Mouse (Mus musculus): ENCODE data around the gene Leng8. TPM values are rescaled to one million over a fixed set of nuclear protein-coding genes. Genes with fewer than 3 reads are reported as not detected.

The Leng8 gene
- polyA plus RNA-seq, 1 experiment from 2014 or later: 44.4 TPM

- H3K27ac ChIP-seq (ENCODE audit: low read depth, low read length): no peak within 1 kb of the TSS
- peak within 1 kb of the TSS; percentile 45 for H3K4me2 ChIP-seq
- WGBS: 2% methylated on average over 20 of the region's 20 CpGs
Measured at GRCm38 (mm10) chr7:4164090-4164910, 27.5 kb downstream of the Leng8 start, which contains the start of gene Cdc42ep5. TSS of gene Cdc42ep5 (minus strand) at chr7:4164860.

GRCm38 (mm10) chr7:4165286-4165685, 28.4 kb downstream of the Leng8 start:
- 25% methylated on average over 3 of the region's 3 CpGs for WGBS
- DNase-seq (ENCODE audit: low spot score, missing footprints) (peak; percentile 82), ATAC-seq (ENCODE audit: low FRiP score) (no peak)
- Histone ChIP-seq H3K4me2 (no peak overlapping the region), H3K27ac (ENCODE audit: low read depth, low read length) (no peak overlapping the region), H3K9ac (ENCODE audit: low read length) (0 out of 2 replicates have a peak overlapping the region, but pooled peaks have one; percentile 20), H3K4me1 (ENCODE audit: control insufficient read depth, insufficient read depth, low read length) (peaks cover 11% of the 10 kb centered on the region), H3K36me3 (ENCODE audit: control insufficient read depth, insufficient read depth, low read length) (no peaks in the 10 kb centered on the region), H3K27me3 (ENCODE audit: control insufficient read depth, insufficient read depth, low read length) (no peaks in the 10 kb centered on the region), H3K4me3 (ENCODE audit: low read depth, low read length) (no peak overlapping the region), H3K9me3 (ENCODE audit: control insufficient read depth, low read length) (no peaks in the 10 kb centered on the region)

More at GRCm38 (mm10) chr7:4164090-4164910, 27.5 kb downstream of the Leng8 start, which contains the start of gene Cdc42ep5:
- Histone ChIP-seq H3K9ac (ENCODE audit: low read length) (peak within 1 kb of the TSS; percentile 33), H3K27me3 (ENCODE audit: control insufficient read depth, insufficient read depth, low read length) (no peaks in the 10 kb centered on the region), H3K36me3 (ENCODE audit: control insufficient read depth, insufficient read depth, low read length) (no peaks in the 10 kb centered on the region), H3K9me3 (ENCODE audit: control insufficient read depth, low read length) (no peaks in the 10 kb centered on the region), H3K4me1 (ENCODE audit: control insufficient read depth, insufficient read depth, low read length) (peaks cover 11% of the 10 kb centered on the region), H3K4me3 (ENCODE audit: low read depth, low read length) (peak within 1 kb of the TSS; percentile 27)
- ATAC-seq (ENCODE audit: low FRiP score): peak; percentile 87
- peak; percentile 89 for DNase-seq (ENCODE audit: low spot score, missing footprints)

DNA sequence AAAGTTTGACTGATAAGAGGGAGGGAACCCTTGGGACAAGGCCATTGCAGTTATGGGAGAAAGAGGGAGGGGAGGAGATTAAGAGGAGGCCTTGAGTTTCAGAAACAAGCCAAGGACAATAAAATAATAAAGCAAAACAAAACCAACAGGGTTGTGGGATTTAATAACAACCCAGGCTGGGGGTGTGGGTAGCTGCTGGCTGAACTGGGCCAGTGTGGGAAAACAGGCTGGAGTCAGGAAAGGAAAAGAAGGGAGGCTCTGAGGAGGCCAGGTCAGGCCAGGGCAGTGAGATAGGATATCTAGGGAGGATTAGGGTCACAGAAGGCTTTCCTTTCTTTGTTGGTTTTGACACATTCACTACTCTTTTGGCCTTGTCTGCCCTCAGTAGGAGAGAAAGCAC, 30.3 kb downstream of the Leng8 start:
- Histone ChIP-seq H3K4me1 (ENCODE audit: control insufficient read depth, insufficient read depth, low read length) (peaks cover 11% of the 10 kb centered on the region), H3K4me2 (no peak overlapping the region), H3K4me3 (ENCODE audit: low read depth, low read length) (no peak overlapping the region), H3K27ac (ENCODE audit: low read depth, low read length) (no peak overlapping the region), H3K9ac (ENCODE audit: low read length) (no peak overlapping the region), H3K36me3 (ENCODE audit: control insufficient read depth, insufficient read depth, low read length) (no peaks in the 10 kb centered on the region), H3K9me3 (ENCODE audit: control insufficient read depth, low read length) (no peaks in the 10 kb centered on the region), H3K27me3 (ENCODE audit: control insufficient read depth, insufficient read depth, low read length) (no peaks in the 10 kb centered on the region)
- DNase-seq (ENCODE audit: low spot score, missing footprints): peak; percentile 28
- ATAC-seq (ENCODE audit: low FRiP score): no peak

DNA sequence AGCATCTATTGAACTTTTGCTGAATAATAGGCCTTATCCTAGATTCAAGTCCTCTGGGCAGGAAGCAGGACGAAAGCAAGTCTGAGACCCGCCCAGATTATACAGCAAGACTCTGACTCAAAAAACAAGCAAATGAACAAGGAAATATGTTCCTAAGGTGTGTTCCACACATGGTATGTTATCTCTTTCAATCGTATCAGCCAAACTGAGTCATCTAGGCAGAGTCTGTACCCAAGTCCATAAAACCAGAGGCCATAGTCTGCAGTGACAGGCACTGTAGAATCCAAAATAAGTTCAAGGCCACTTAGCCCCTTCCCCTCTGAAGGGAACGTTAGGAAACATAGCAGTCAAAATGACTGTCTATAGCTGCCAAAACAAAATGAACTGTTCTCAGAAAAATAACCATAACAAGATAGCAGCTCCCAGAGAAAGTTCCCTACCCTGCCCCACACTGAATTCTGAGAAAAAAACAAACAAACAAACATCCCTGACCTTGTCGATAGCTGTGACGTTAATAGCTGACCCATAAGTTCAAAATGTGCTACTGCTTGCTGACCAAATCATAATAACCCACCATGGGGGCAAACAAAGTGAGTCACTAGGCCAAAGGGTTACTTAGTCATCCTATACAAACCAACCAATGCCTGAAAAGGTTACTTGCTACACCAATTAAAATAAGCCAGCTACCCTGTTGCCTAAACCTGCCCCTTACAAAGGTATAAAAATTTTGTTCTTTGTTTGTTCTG, 33.5 kb downstream of the Leng8 start:
- no peak overlapping the region for H3K27ac ChIP-seq (ENCODE audit: low read depth, low read length)
- DNase-seq (ENCODE audit: low spot score, missing footprints) (no peak), ATAC-seq (ENCODE audit: low FRiP score) (no peak)
- no peaks in the 10 kb centered on the region for H3K4me1 ChIP-seq (ENCODE audit: control insufficient read depth, insufficient read depth, low read length)
- H3K36me3 ChIP-seq (ENCODE audit: control insufficient read depth, insufficient read depth, low read length): no peaks in the 10 kb centered on the region
- H3K9me3 ChIP-seq (ENCODE audit: control insufficient read depth, low read length): no peaks in the 10 kb centered on the region
- no peak overlapping the region for H3K4me2 ChIP-seq
- no peak overlapping the region for H3K9ac ChIP-seq (ENCODE audit: low read length)
- WGBS: 86% methylated on average over 6 of the region's 6 CpGs
- no peak overlapping the region for H3K4me3 ChIP-seq (ENCODE audit: low read depth, low read length)
- no peaks in the 10 kb centered on the region for H3K27me3 ChIP-seq (ENCODE audit: control insufficient read depth, insufficient read depth, low read length)

DNA sequence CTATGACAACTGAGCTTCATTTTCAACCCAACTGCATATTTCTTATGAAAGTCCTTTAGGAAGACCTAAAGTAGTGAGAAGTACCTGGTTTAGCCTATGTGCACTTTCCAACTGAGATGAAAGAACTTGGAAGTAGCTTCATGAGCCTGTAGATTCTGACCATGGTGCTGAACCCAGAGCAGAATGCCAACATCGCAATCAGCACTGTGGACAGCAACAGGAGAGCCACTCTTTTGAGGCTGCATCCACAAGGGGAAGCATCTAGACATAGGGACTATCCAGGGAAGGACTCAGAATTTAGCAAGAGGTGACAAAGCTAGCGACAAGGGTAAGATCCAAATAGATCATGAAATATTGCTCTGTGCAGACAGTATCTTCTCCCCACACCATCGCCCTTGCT, 41.6 kb downstream of the Leng8 start:
- DNase-seq (ENCODE audit: low spot score, missing footprints) (no peak), ATAC-seq (ENCODE audit: low FRiP score) (no peak)
- WGBS: 40% methylated on average over 3 of the region's 3 CpGs
- Histone ChIP-seq H3K27ac (ENCODE audit: low read depth, low read length) (no peak overlapping the region), H3K9me3 (ENCODE audit: control insufficient read depth, low read length) (no peaks in the 10 kb centered on the region), H3K27me3 (ENCODE audit: control insufficient read depth, insufficient read depth, low read length) (no peaks in the 10 kb centered on the region), H3K36me3 (ENCODE audit: control insufficient read depth, insufficient read depth, low read length) (no peaks in the 10 kb centered on the region), H3K4me2 (no peak overlapping the region), H3K9ac (ENCODE audit: low read length) (no peak overlapping the region), H3K4me3 (ENCODE audit: low read depth, low read length) (no peak overlapping the region), H3K4me1 (ENCODE audit: control insufficient read depth, insufficient read depth, low read length) (no peaks in the 10 kb centered on the region)

Other genes starting within 250 kb of the Leng8 start
- not detected in 2 replicates for gene Gm14548, start 238.9 kb upstream of the Leng8 start, polyA plus RNA-seq (2014; fragmentation: Nextera tagmentation; extraction: Ambion mirVana)
- not detected in 2 replicates for gene Lilra6, start 221.5 kb upstream of the Leng8 start, polyA plus RNA-seq (2014; fragmentation: Nextera tagmentation; extraction: Ambion mirVana)
- 1.1 and 1.5 TPM in 2 replicates for gene Lair1, start 73.8 kb upstream of the Leng8 start, polyA plus RNA-seq (2014; fragmentation: Nextera tagmentation; extraction: Ambion mirVana)
- 33.8 and 43.6 TPM in 2 replicates for gene Ttyh1, start 17.6 kb upstream of the Leng8 start, polyA plus RNA-seq (2014; fragmentation: Nextera tagmentation; extraction: Ambion mirVana)
- gene Leng9, start 13.3 kb downstream of the Leng8 start, polyA plus RNA-seq (2014; fragmentation: Nextera tagmentation; extraction: Ambion mirVana): 1.5 and 2.0 TPM in 2 replicates
- gene Cdc42ep5, start 27.8 kb downstream of the Leng8 start, polyA plus RNA-seq (2014; fragmentation: Nextera tagmentation; extraction: Ambion mirVana): 15.6 and 17.4 TPM in 2 replicates
- gene Lilra5, start 100.7 kb downstream of the Leng8 start, polyA plus RNA-seq (2014; fragmentation: Nextera tagmentation; extraction: Ambion mirVana): not detected in 2 replicates
- not detected in 2 replicates for gene Ncr1, start 200.7 kb downstream of the Leng8 start, polyA plus RNA-seq (2014; fragmentation: Nextera tagmentation; extraction: Ambion mirVana)

Measured in midbrain, embryonic 11.5 days (tissue).